Mouse (Mus musculus) stomach, embryonic 15.5 days (tissue): ENCODE measurements around the gene Hoxc5. TPM values are rescaled to one million over a fixed set of nuclear protein-coding genes. Genes with fewer than 3 reads are reported as not detected.

Experiments
- ATAC-seq: fragments of 200-750 bp; cut with Nextera tagmentation; 2 replicates; pipeline ENCODE4 v1.8.0; 2017; ENCODE audit warnings: low read depth, moderate number of reproducible peaks, moderate TSS enrichment; ENCODE audit not compliant: insufficient read depth, low FRiP score
- H3K27ac ChIP-seq: fragments of 300-500 bp; sonication (generic); 2 replicates; pipeline ENCODE4 v1.5.1; 2015; ENCODE audit warnings: mild to moderate bottlenecking, inconsistent platforms
- H3K27me3 ChIP-seq: fragments of 300-500 bp; sonication (generic); replicated peaks from 2 replicates; pipeline ENCODE4 v1.6.1; 2015; ENCODE audit warnings: inconsistent platforms
- H3K36me3 ChIP-seq: fragments of 300-500 bp; sonication (generic); 2 replicates; pipeline ENCODE4 v1.6.1; 2015; ENCODE audit warnings: inconsistent platforms
- H3K4me1 ChIP-seq: fragments of 300-500 bp; sonication (generic); 2 replicates; pipeline ENCODE4 v1.6.1; 2015; ENCODE audit warnings: inconsistent platforms
- H3K4me2 ChIP-seq: fragments of 300-500 bp; sonication (generic); 2 replicates; pipeline ENCODE4 v1.6.1; 2015; ENCODE audit warnings: mild to moderate bottlenecking, inconsistent platforms
- H3K4me3 ChIP-seq: fragments of 300-500 bp; sonication (generic); replicated peaks from 2 replicates; pipeline ENCODE4 v1.5.1; 2015; ENCODE audit warnings: inconsistent platforms
- H3K9ac ChIP-seq: fragments of 300-500 bp; sonication (generic); 2 replicates; pipeline ENCODE4 v1.6.1; 2015; ENCODE audit warnings: inconsistent platforms
- H3K9me3 ChIP-seq: fragments of 300-500 bp; sonication (generic); 2 replicates; pipeline ENCODE4 v1.6.1; 2016; ENCODE audit warnings: inconsistent platforms
- WGBS: fragments of 180-500 bp; shearing (Covaris S2); methylation state at CpG from one replicate; pipeline ENCODE4 v1.1.7; 2015; 5-methylcytosine and 5-hydroxymethylcytosine counted together
- polyA plus RNA-seq: library from polyadenylated mRNA; unstranded; fragments of >200 nt; fragmentation: Nextera tagmentation; extraction: Ambion mirVana; gene quantifications from 2 replicates; pipeline ENCODE4 v1.2.1, GENCODE M21; 2015

Hoxc5 gene
- polyA plus RNA-seq, result 13.6 and 16.2 TPM in 2 replicates

DNA sequence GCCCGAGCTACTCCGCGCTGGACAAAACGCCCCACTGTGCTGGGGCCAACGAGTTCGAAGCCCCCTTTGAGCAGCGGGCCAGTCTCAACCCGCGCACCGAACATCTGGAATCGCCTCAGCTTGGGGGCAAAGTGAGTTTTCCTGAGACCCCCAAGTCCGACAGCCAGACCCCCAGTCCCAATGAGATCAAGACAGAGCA is at the start of gene Hoxc5:
Hoxc5 (plus strand) TSS at position 132 of the 199 bp plus-strand sequence.
- H3K27ac ChIP-seq, result no peak within 1 kb of the TSS
- no peaks in the 10 kb centered on the region for H3K36me3 ChIP-seq
- peak within 1 kb of the TSS; percentile 40 for H3K4me2 ChIP-seq
- no peaks in the 10 kb centered on the region for H3K9me3 ChIP-seq
- WGBS, result 6% methylated on average over 12 of the region's 12 CpGs
- no peak within 1 kb of the TSS for H3K9ac ChIP-seq
- H3K4me3 ChIP-seq, result peak within 1 kb of the TSS; percentile 14; the same call in 1 of the 2 replicates
- peaks cover 97% of the 10 kb centered on the region for H3K27me3 ChIP-seq
- no peak for ATAC-seq
- peaks cover 8% of the 10 kb centered on the region; the same call in 1 of the 2 replicates for H3K4me1 ChIP-seq

DNA sequence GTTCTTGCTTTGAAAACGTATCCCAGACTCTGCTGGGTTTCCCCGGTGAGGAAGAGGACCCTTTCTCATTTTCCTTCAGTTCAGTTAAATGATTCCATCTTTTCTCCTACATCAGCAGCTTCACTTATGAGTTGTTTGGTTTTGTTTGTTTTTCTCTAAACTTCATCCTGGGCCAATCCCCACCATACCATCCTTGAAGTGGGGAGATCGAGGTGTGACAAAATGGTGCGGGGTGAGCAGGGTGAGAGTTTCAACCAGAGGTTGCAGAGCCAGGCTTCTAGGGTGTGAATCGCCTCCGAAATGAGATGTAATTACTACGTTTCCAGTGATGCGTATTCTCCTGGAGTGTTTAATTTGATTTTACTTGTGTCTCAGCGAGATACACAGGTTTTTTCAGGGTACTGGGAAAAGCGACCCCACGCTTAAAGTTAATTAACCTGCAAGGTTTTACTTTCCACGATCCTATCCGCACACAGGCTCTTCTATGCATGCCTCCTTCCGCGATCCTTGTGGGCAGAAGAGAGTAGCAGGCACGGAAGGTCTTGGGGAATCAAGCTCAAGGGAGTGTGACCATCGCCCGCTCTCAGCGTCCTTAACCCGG is 49.2 kb upstream of the Hoxc5 start:
- no peaks in the 10 kb centered on the region for H3K9me3 ChIP-seq
- H3K4me2 ChIP-seq, result no peak overlapping the region
- peaks cover 15% of the 10 kb centered on the region; the same call in 1 of the 2 replicates for H3K4me1 ChIP-seq
- ATAC-seq, result no peak
- no peaks in the 10 kb centered on the region for H3K36me3 ChIP-seq
- no peak overlapping the region for H3K4me3 ChIP-seq
- H3K9ac ChIP-seq, result no peak overlapping the region
- WGBS, result 2% methylated on average over 20 of the region's 20 CpGs
- no peak overlapping the region for H3K27ac ChIP-seq
- H3K27me3 ChIP-seq, result peaks cover 92% of the 10 kb centered on the region

GRCm38 (mm10) chr15:102918611-102919265 is 48.5 kb upstream of the Hoxc5 start:
- H3K9ac ChIP-seq, result no peak overlapping the region

GRCm38 (mm10) chr15:102919336-102920180 is 47.7 kb upstream of the Hoxc5 start:
- no peak overlapping the region for H3K4me3 ChIP-seq
- no peaks in the 10 kb centered on the region for H3K9me3 ChIP-seq
- H3K4me1 ChIP-seq, result peaks cover 15% of the 10 kb centered on the region; the same call in 1 of the 2 replicates
- no peak overlapping the region for H3K27ac ChIP-seq
- no peak overlapping the region for H3K9ac ChIP-seq
- no peak overlapping the region for H3K4me2 ChIP-seq
- no peak for ATAC-seq
- no peaks in the 10 kb centered on the region for H3K36me3 ChIP-seq
- H3K27me3 ChIP-seq, result peaks cover 94% of the 10 kb centered on the region
- 5% methylated on average over 12 of the region's 12 CpGs for WGBS

More at GRCm38 (mm10) chr15:102918611-102919265, 48.5 kb upstream of the Hoxc5 start:
- no peak overlapping the region for H3K27ac ChIP-seq
- no peak for ATAC-seq
- peaks cover 92% of the 10 kb centered on the region for H3K27me3 ChIP-seq
- no peak overlapping the region for H3K4me2 ChIP-seq
- no peak overlapping the region for H3K4me3 ChIP-seq
- WGBS, result 4% methylated on average over 7 of the region's 7 CpGs
- no peaks in the 10 kb centered on the region for H3K9me3 ChIP-seq
- H3K4me1 ChIP-seq, result peaks cover 15% of the 10 kb centered on the region; the same call in 1 of the 2 replicates
- no peaks in the 10 kb centered on the region for H3K36me3 ChIP-seq

DNA sequence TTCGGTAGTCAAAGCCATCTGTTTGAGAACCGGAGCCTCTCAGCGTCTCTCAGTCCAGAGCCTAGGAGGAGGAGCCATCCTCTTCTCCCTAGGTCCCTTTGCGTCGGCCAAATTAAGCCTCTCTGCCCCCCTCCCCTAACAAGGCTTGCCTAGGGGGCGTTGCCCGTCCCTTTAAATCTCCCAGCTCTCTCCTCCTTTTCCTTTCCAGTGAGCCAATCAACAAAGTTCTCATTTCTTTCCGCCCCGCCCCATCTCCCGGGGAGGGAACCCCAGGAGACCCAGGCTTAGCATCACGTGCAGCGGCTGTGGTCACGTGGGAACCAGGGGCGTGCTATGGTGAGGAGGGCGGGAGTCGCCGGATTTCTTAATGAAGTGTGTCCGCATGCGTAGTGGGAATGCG is 46.6 kb upstream of the Hoxc5 start:
- H3K36me3 ChIP-seq, result no peaks in the 10 kb centered on the region
- no peaks in the 10 kb centered on the region for H3K9me3 ChIP-seq
- peak overlapping the region; percentile 20 for H3K4me3 ChIP-seq
- ATAC-seq, result no peak
- no peak overlapping the region for H3K27ac ChIP-seq
- peaks cover 96% of the 10 kb centered on the region for H3K27me3 ChIP-seq
- 2% methylated on average over 20 of the region's 20 CpGs for WGBS
- peak overlapping the region; percentile 37 for H3K4me2 ChIP-seq
- H3K9ac ChIP-seq, result no peak overlapping the region
- H3K4me1 ChIP-seq, result peaks cover 15% of the 10 kb centered on the region; the same call in 1 of the 2 replicates

- WGBS, result 1% methylated on average over 63 of the region's 88 CpGs
- H3K27ac ChIP-seq, result no peak within 1 kb of the TSS
- H3K9me3 ChIP-seq, result no peaks in the 10 kb centered on the region
- H3K27me3 ChIP-seq, result peaks cover 96% of the 10 kb centered on the region
- peaks cover 15% of the 10 kb centered on the region; the same call in 1 of the 2 replicates for H3K4me1 ChIP-seq
- peak within 1 kb of the TSS; percentile 20 for H3K4me3 ChIP-seq
- peak within 1 kb of the TSS; percentile 37 for H3K4me2 ChIP-seq
- no peaks in the 10 kb centered on the region for H3K36me3 ChIP-seq
- no peak within 1 kb of the TSS for H3K9ac ChIP-seq
- ATAC-seq, result no peak
Measured at GRCm38 (mm10) chr15:102921053-102922011, 45.9 kb upstream of the Hoxc5 start, which contains the start of gene Hoxc13. TSS of gene Hoxc13 (plus strand) at chr15:102921103.

DNA sequence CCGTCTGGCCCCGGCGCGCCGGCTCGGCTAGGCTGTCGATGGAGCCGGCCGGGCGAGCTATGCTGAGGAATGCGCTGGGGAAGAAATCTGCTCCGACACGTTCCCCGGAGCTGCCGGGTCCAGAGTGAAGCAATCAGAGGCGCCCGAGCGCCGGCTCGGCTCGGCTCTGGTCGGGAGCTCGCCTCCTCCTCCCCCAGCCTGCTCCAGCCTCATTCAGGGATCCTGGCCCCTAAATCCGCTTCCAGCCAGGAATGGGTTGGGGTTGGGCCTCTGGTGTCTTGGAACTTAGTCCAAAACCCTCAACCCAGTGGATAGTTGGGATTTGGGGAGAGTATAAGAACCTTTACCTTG is 45.3 kb upstream of the Hoxc5 start:
- Histone ChIP-seq H3K9me3 (no peaks in the 10 kb centered on the region), H3K4me1 (peaks cover 15% of the 10 kb centered on the region; the same call in 1 of the 2 replicates), H3K36me3 (no peaks in the 10 kb centered on the region), H3K9ac (no peak overlapping the region), H3K4me2 (no peak overlapping the region), H3K27me3 (peaks cover 94% of the 10 kb centered on the region), H3K27ac (no peak overlapping the region), H3K4me3 (0 out of 2 replicates have a peak overlapping the region, but pooled peaks have one; percentile 6)
- no peak; the same call in 1 of the 2 replicates for ATAC-seq
- WGBS, result under 1% methylated on average over 24 of the region's 24 CpGs

- no peak overlapping the region for H3K9ac ChIP-seq
- peaks cover 94% of the 10 kb centered on the region for H3K27me3 ChIP-seq
- no peaks in the 10 kb centered on the region for H3K9me3 ChIP-seq
- H3K4me2 ChIP-seq, result no peak overlapping the region
- WGBS, result 16% methylated on average over 6 of the region's 6 CpGs
- H3K27ac ChIP-seq, result no peak overlapping the region
- H3K36me3 ChIP-seq, result no peaks in the 10 kb centered on the region
- ATAC-seq, result no peak
- peaks cover 15% of the 10 kb centered on the region; the same call in 1 of the 2 replicates for H3K4me1 ChIP-seq
- no peak overlapping the region for H3K4me3 ChIP-seq
Measured at GRCm38 (mm10) chr15:102922636-102923500, 44.4 kb upstream of the Hoxc5 start.

DNA sequence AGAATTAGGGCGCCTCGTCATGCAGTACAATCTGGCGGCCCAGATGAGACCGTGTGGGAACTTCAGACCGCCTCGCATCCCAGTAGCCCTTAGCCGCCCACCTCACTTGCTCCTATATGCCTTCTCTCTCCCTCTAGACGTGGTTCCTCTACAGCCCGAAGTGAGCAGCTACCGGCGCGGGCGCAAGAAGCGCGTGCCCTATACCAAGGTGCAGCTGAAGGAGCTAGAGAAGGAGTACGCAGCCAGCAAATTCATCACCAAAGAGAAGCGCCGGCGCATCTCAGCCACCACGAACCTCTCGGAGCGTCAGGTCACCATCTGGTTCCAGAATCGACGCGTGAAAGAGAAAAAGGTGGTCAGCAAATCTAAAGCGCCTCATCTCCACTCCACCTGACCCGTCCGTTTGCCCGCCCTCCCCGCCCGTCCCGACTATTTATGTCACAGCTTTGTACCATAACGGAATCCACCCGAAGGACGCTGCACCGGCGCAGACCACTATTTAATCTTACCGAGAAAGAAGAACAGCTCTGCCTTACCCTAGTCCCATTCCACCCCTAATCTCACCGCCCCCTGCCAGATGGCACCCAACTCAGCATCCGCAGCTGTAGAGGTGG is 40.1 kb upstream of the Hoxc5 start:
- Histone ChIP-seq H3K4me2 (no peak overlapping the region), H3K27ac (no peak overlapping the region), H3K4me3 (no peak overlapping the region), H3K36me3 (no peaks in the 10 kb centered on the region), H3K4me1 (no peaks in the 10 kb centered on the region), H3K27me3 (peaks cover 95% of the 10 kb centered on the region), H3K9me3 (no peaks in the 10 kb centered on the region), H3K9ac (no peak overlapping the region)
- no peak for ATAC-seq
- 1% methylated on average over 40 of the region's 40 CpGs for WGBS

DNA sequence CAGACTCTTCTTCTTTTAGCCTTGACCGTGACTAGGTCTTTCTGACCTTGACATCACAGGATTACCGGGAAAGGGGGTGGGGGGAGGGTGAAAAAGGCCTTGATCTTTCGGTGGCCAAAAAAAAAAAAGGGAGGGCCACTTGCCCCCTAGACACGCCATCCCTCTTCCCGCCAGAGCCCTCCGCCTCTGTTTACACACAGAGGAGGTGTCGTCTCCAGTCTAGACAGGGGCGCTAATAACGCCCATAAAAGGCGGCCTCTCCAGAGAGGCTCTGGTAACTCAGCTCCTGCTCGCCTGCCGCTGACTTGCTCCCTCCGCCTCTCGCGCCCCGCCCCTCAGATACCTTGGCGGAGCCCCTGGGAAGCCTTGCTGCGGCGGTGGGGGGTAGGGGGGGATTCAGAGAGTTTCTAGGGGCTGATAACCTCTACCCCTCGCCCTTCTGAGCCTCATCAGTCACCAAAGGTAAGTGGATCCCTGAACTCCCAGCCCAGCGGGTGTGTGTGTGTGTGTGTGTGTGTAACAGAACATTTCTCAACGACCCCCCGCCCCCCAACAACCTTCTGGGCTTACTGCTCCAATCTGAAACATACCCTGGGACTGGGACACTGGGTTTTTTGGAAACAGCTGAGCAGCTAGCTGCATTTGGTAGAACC is 35.4 kb upstream of the Hoxc5 start:
- Histone ChIP-seq H3K9me3 (no peaks in the 10 kb centered on the region), H3K36me3 (no peaks in the 10 kb centered on the region), H3K9ac (no peak overlapping the region), H3K4me1 (no peaks in the 10 kb centered on the region), H3K4me2 (no peak overlapping the region), H3K4me3 (no peak overlapping the region), H3K27me3 (peaks cover 100% of the 10 kb centered on the region), H3K27ac (no peak overlapping the region)
- ATAC-seq, result no peak
- WGBS, result 1% methylated on average over 23 of the region's 23 CpGs
